Mouse (Mus musculus): Measurements from ENCODE around the gene Trim54.

Gene Trim54

GRCm38 (mm10) chr5:31181183-31181770 lies 64.8 kb downstream of the Trim54 start:
- no peak for DNase-seq (ENCODE audit: low spot score)

DNA sequence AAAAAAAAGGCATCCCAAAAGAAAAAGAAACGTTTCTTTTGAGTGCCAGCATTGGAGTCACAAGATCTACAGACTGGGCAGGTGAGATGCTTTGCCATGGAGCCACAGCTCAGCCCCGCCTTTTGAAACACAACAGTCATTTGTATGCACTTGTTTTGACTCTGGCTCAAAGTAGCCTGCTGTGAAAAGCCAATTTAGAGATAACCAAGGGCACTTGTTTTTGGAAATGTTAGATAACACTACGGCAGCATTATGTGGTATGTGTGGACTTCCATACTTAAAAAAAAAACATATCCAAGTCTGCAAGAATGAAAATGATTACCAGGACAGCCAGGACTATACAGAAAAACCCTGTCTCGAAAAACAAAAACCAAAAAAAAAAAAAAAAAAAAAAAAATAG lies 67.2 kb downstream of the Trim54 start:
- DNase-seq (ENCODE audit: low spot score) = no peak
